Mouse (Mus musculus) MEL (cell line): Measurements from ENCODE around the gene Tmem120a. TPM values are rescaled to one million over a fixed set of nuclear protein-coding genes. Genes with fewer than 3 reads are reported as not detected.
A peak's percentile ranks its signal among the peaks of the same experiment; 100 is the strongest.

Source experiments
- DNase-seq: peaks from one replicate; pipeline ENCODE4 v3.0.0; 2011; ENCODE audit warnings: low read depth, low spot score
- H3K27ac ChIP-seq: 2 replicates; pipeline ENCODE4 v1.5.1; 2012; ENCODE audit warnings: low read depth, mild to moderate bottlenecking, control low read depth, low read length, moderate library complexity; ENCODE audit not compliant: control insufficient read depth
- H3K27me3 ChIP-seq, 2 experiments: fragments of 150-350 bp in 1 of 2; sonication (generic) in 1 of 2; 2 replicates each; pipeline ENCODE4 v1.6.1; 2012; ENCODE audit warnings: low read length in 2 of 2, mild to moderate bottlenecking in 2 of 2, improper control_type of control experiment in 1 of 2, moderate library complexity in 1 of 2; ENCODE audit not compliant: insufficient read depth in 2 of 2, control insufficient read depth in 1 of 2
- H3K36me3 ChIP-seq, 2 experiments: 2 replicates each; pipeline ENCODE4 v1.6.1; 2012 to 2014; ENCODE audit warnings: low read length in 2 of 2, improper control_type of control experiment in 1 of 2, inconsistent platforms in 1 of 2, mild to moderate bottlenecking in 1 of 2; ENCODE audit not compliant: insufficient read depth in 2 of 2, control insufficient read depth in 1 of 2
- H3K4me1 ChIP-seq, 2 experiments: fragments of 150-350 bp in 1 of 2; sonication (generic) in 1 of 2; 2 replicates each; pipeline ENCODE4 v1.6.1; 2012; ENCODE audit warnings: low read length in 2 of 2, improper control_type of control experiment in 1 of 2, mild to moderate bottlenecking in 1 of 2; ENCODE audit not compliant: insufficient read depth in 2 of 2, control insufficient read depth in 1 of 2
- H3K4me3 ChIP-seq, 2 experiments: fragments of 150-350 bp in 1 of 2; sonication (generic) in 1 of 2; 2 replicates each; pipeline ENCODE4 v1.5.1; 2012; ENCODE audit warnings: low read depth in 2 of 2, low read length in 2 of 2, mild to moderate bottlenecking in 2 of 2, moderate library complexity in 2 of 2, control low read depth in 1 of 2, improper control_type of control experiment in 1 of 2; ENCODE audit not compliant: control insufficient read depth in 1 of 2, insufficient read depth in 1 of 2
- H3K79me2 ChIP-seq: 2 replicates; pipeline ENCODE4 v1.6.1; 2012; ENCODE audit warnings: mild to moderate bottlenecking, low read length, moderate library complexity; ENCODE audit not compliant: control insufficient read depth, poor library complexity, insufficient read depth
- H3K9ac ChIP-seq: 2 replicates; pipeline ENCODE4 v1.6.1; 2012; ENCODE audit warnings: low read depth, mild to moderate bottlenecking, control low read depth, low read length, moderate library complexity; ENCODE audit not compliant: control insufficient read depth, poor library complexity, severe bottlenecking
- H3K9me3 ChIP-seq: fragments of 150-350 bp; sonication (generic); replicated peaks from 2 replicates; pipeline ENCODE4 v1.6.1; 2012; ENCODE audit warnings: mild to moderate bottlenecking, low read length, improper control_type of control experiment, moderate library complexity; ENCODE audit not compliant: insufficient read depth
- BHLHE40 ChIP-seq: IDR thresholded peaks from 2 replicates; pipeline ENCODE4 v1.6.1; 2012; ENCODE audit warnings: low read depth, mild to moderate bottlenecking, inconsistent platforms, low read length, improper control_type of control experiment, borderline replicate concordance
- CHD1 ChIP-seq: IDR thresholded peaks from 2 replicates; pipeline ENCODE4 v1.6.1; 2012; ENCODE audit warnings: low read depth, mild to moderate bottlenecking, inconsistent platforms, low read length, improper control_type of control experiment
- CTCF ChIP-seq, 3 experiments: IDR thresholded peaks in 2 of 3; conservative IDR thresholded peaks in 1 of 3; 2 replicates each; pipeline ENCODE4 v1.5.1; 2011 to 2012; ENCODE audit warnings: low read length in 3 of 3, low read depth in 2 of 3, mild to moderate bottlenecking in 2 of 3, improper control_type of control experiment in 1 of 3, inconsistent platforms in 1 of 3, mixed read lengths in 1 of 3, moderate library complexity in 1 of 3; ENCODE audit not compliant: control insufficient read depth in 1 of 3, insufficient read depth in 1 of 3, poor library complexity in 1 of 3, severe bottlenecking in 1 of 3
- E2F4 ChIP-seq: IDR thresholded peaks from 2 replicates; pipeline ENCODE4 v1.6.1; 2011; ENCODE audit warnings: low read depth, low read length, improper control_type of control experiment, borderline replicate concordance
- EP300 ChIP-seq, 2 experiments: IDR thresholded peaks; 2 replicates each; pipeline ENCODE4 v1.6.1; 2011; ENCODE audit warnings: improper control_type of control experiment in 2 of 2, low read length in 2 of 2, low read depth in 1 of 2, mild to moderate bottlenecking in 1 of 2
- ETS1 ChIP-seq: IDR thresholded peaks from 2 replicates; pipeline ENCODE4 v1.6.1; 2012; ENCODE audit warnings: low read depth, mild to moderate bottlenecking, inconsistent platforms, low read length, improper control_type of control experiment, moderate library complexity
- GABPA ChIP-seq: IDR thresholded peaks from 2 replicates; pipeline ENCODE4 v1.6.1; 2012; ENCODE audit warnings: low read depth, mild to moderate bottlenecking, inconsistent platforms, low read length, improper control_type of control experiment, moderate library complexity
- GATA1 ChIP-seq: IDR thresholded peaks from 2 replicates; pipeline ENCODE4 v1.6.1; 2011; ENCODE audit warnings: low read depth, low read length, improper control_type of control experiment
- HCFC1 ChIP-seq: IDR thresholded peaks from 2 replicates; pipeline ENCODE4 v1.6.1; 2012; ENCODE audit warnings: low read depth, mild to moderate bottlenecking, inconsistent platforms, low read length, improper control_type of control experiment, moderate library complexity
- JUND ChIP-seq: IDR thresholded peaks from 2 replicates; pipeline ENCODE4 v1.6.1; 2011; ENCODE audit warnings: low read depth, mild to moderate bottlenecking, improper control_type of control experiment, low read length
- KAT2A ChIP-seq: conservative IDR thresholded peaks from 2 replicates; pipeline ENCODE4 v1.6.1; 2012; ENCODE audit warnings: low read depth, low read length, improper control_type of control experiment, inconsistent platforms
- MEF2A ChIP-seq: IDR thresholded peaks from 2 replicates; pipeline ENCODE4 v1.6.1; 2014; ENCODE audit warnings: low read depth, mild to moderate bottlenecking, inconsistent platforms, low read length, improper control_type of control experiment; ENCODE audit not compliant: poor library complexity, insufficient replicate concordance, severe bottlenecking; ENCODE audit errors: extremely low read depth
- NRF1 ChIP-seq: IDR thresholded peaks from 2 replicates; pipeline ENCODE4 v1.6.1; 2014; ENCODE audit warnings: low read depth, mild to moderate bottlenecking, inconsistent platforms, low read length, improper control_type of control experiment, moderate library complexity; ENCODE audit not compliant: poor library complexity, insufficient read depth, severe bottlenecking
- POLR2AphosphoS2 ChIP-seq: IDR thresholded peaks from 2 replicates; pipeline ENCODE4 v1.6.1; 2011; ENCODE audit warnings: low read length, improper control_type of control experiment
- RAD21 ChIP-seq: IDR thresholded peaks from 2 replicates; pipeline ENCODE4 v1.6.1; 2011; ENCODE audit warnings: mild to moderate bottlenecking, low read depth, low read length, improper control_type of control experiment
- RCOR1 ChIP-seq: IDR thresholded peaks from 2 replicates; pipeline ENCODE4 v1.6.1; 2012; ENCODE audit warnings: low read depth, mild to moderate bottlenecking, inconsistent platforms, low read length, improper control_type of control experiment
- SMC3 ChIP-seq: IDR thresholded peaks from 2 replicates; pipeline ENCODE4 v1.6.1; 2011; ENCODE audit warnings: low read depth, low read length, improper control_type of control experiment
- TAL1 ChIP-seq: IDR thresholded peaks from 2 replicates; pipeline ENCODE4 v1.6.1; 2012; ENCODE audit warnings: mild to moderate bottlenecking, inconsistent platforms, low read length, moderate library complexity, mixed read lengths
- TBP ChIP-seq: IDR thresholded peaks from 2 replicates; pipeline ENCODE4 v1.8.0; 2011; ENCODE audit warnings: low read depth, low read length, improper control_type of control experiment
- TCF12 ChIP-seq: IDR thresholded peaks from 2 replicates; pipeline ENCODE4 v1.6.1; 2014; ENCODE audit warnings: low read depth, mild to moderate bottlenecking, inconsistent platforms, low read length, improper control_type of control experiment, moderate library complexity
- USF2 ChIP-seq, 2 experiments: IDR thresholded peaks; 2 replicates each; pipeline ENCODE4 v1.6.1; 2011 to 2012; ENCODE audit warnings: improper control_type of control experiment in 2 of 2, low read length in 2 of 2, borderline replicate concordance in 1 of 2, inconsistent platforms in 1 of 2, low read depth in 1 of 2, mild to moderate bottlenecking in 1 of 2; ENCODE audit not compliant: insufficient read depth in 1 of 2
- polyA plus RNA-seq, 2 experiments: library from polyadenylated mRNA; stranded (reverse) in 1 of 2; unstranded in 1 of 2; fragments of >175 nt in 1 of 2; fragments of >200 nt in 1 of 2; gene quantifications; 2 replicates each; pipeline versions ENCODE4 v1.2.1 to v1.2.4; 2012; ENCODE audit warnings: low replicate concordance in 2 of 2, low read depth in 1 of 2; ENCODE audit not compliant: insufficient read length in 2 of 2, insufficient read depth in 1 of 2, missing spikeins in 1 of 2
- total RNA-seq: library from RNA; depleted of rRNA; stranded (reverse); fragments of 300-350 nt; gene quantifications from 2 replicates; pipeline ENCODE4 v1.2.3, GENCODE M21; 2012

The Tmem120a gene
- total and polyA plus RNA-seq, 3 experiments, result 19.6 to 38.8 TPM; not detected in 1

DNA sequence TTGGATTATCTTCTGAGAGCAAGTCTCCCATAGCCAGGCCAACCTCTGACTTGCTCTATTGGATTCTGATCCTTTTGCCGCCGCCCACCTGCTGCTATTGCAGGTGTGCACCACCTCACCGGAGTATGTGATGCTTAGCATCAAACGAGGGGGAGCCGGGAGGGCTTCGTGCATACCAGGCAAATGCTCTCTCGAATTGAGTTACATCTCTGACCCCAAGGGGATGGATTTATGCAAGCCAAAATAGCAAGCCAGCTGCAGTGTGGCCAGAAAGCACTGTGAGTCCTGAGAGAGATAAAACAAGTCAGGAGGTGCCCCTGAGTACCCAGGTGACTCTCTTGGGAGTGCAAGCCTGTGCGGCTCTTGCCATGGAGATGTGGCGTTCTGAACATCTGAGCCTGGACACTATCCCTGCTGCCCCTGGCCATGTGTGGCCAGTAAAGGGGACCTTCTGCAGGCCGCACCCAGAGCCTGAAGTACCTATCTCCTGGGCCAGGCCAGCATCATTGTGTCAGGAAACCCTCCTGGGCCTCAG, 24.6 kb downstream of the Tmem120a start:
- Histone ChIP-seq H3K4me1 (peaks cover 0 to 1% of the 10 kb centered on the region in 2 experiments; a peak in 1 of 4 replicates), H3K36me3 (peaks cover 0 to under 1% of the 10 kb centered on the region in 2 experiments; a peak in 3 of 4 replicates), H3K79me2 (no peaks in the 10 kb centered on the region), H3K4me3 (no peak overlapping the region), H3K9ac (no peak overlapping the region), H3K27me3 (no peaks in the 10 kb centered on the region), H3K9me3 (no peaks in the 10 kb centered on the region), H3K27ac (no peak overlapping the region)
- no peak for DNase-seq
- TF ChIP-seq JUND (no peak), EP300 (IDR thresholded peaks at IDR 0.05; ENCODE audit: low read depth in 1 of 2, low read length in 2 of 2) (no peak), MEF2A (no peak), NRF1 (no peak), ETS1 (no peak), CHD1 (no peak), KAT2A (no peak), POLR2AphosphoS2 (no peak), TBP (no peak), E2F4 (no peak), TAL1 (no peak)

DNA sequence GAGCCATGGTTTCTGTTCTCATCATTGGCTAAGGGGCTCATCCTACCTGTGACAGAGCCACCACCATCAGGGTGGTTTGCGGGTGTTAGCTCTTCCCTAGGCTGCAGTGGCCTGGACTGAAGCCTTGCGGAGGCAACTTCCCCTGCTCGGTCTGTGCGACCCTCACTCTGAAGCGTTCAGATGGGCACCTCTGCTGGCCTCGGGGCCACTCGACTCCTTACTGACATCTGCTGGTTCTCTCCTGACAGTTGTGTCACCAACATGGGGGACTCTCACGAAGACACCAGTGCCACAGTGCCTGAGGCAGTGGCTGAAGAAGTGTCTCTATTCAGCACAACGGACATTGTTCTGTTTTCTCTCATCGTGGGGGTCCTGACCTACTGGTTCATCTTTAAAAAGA, 28.6 kb downstream of the Tmem120a start:
- TF ChIP-seq KAT2A (no peak), BHLHE40 (no peak), GABPA (no peak), EP300 (IDR thresholded peaks at IDR 0.05; ENCODE audit: low read depth in 1 of 2, low read length in 2 of 2) (no peak), MEF2A (no peak), CTCF (IDR thresholded peaks at IDR 0.05 in 2 of 3, conservative IDR thresholded peaks at IDR 0.05 in 1 of 3; ENCODE audit: control insufficient read depth in 1 of 3, insufficient read depth in 1 of 3, low read depth in 2 of 3, low read length in 3 of 3, poor library complexity in 1 of 3, severe bottlenecking in 1 of 3) (peak in 2 of 3 experiments; percentile 37 to 45; a peak in 4 of 6 replicates), RCOR1 (no peak), ETS1 (no peak), SMC3 (peak; percentile 55), GATA1 (no peak), JUND (no peak), HCFC1 (no peak), USF2 (IDR thresholded peaks at IDR 0.05; ENCODE audit: borderline replicate concordance in 1 of 2, insufficient read depth in 1 of 2, low read depth in 1 of 2, low read length in 2 of 2) (no peak), TCF12 (no peak), RAD21 (peak; percentile 0; the same call in 1 of the 2 replicates)
- TF ChIP-seq, all 39 proteins: peak for 3
- no peak overlapping the region for H3K4me3 ChIP-seq
- H3K4me1 ChIP-seq, result peaks cover 20 to 39% of the 10 kb centered on the region in 2 experiments

More for the DNA sequence above, 28.6 kb downstream of the Tmem120a start:
- no peak overlapping the region for H3K9ac ChIP-seq
- 0 out of 2 replicates have a peak, but pooled peaks cover 3% of the 10 kb centered on the region for H3K79me2 ChIP-seq
- no peaks in the 10 kb centered on the region for H3K9me3 ChIP-seq
- no peak overlapping the region for H3K27ac ChIP-seq
- DNase-seq, result no peak
- H3K36me3 ChIP-seq, result peaks cover 0 to 37% of the 10 kb centered on the region in 2 experiments
- no peaks in the 10 kb centered on the region for H3K27me3 ChIP-seq
